Mouse (Mus musculus): ENCODE results near the gene Olfr568.

The Olfr568 gene

DNA sequence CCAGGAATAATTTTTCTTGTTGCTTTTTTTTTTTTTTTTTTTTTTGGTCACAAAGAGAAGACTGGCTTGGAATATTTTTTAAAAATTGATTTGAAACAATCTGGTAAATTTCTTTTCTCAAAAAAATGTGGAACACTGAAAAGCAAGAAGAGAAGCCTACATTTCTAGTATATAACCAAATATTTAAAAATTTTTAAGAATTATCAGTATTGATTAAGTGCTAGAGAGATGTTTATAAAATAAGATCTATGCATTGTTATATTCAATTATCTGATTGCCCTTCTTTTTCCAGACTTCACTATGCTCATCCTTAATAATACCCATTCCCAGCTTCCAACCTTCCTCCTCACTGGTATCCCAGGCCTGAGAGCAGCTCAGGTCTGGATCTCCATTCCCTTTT lies at the start of gene Olfr568:
Gene Olfr568, plus strand, starts transcription at position 301 of the 400 bp plus-strand sequence.
- DNase-seq (ENCODE audit: low spot score): no peak

DNA sequence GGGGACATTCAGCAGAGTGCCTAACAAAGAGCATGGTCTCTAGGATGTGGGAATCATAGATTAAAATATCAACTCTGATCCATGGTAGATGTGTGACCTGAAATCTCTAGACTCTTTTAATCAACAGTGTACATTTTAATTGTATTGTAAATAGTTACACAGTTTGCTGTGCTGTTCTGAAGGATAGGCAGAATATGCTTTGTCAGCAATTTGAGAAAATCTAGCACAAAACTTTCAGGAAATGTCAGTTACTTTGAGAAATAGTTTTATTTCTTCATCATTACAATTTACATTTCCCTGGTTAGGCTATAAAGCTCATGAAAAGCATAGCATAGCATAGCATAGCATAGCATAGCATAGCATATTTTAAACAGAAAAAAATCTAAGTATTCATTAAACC lies 21.1 kb upstream of the Olfr568 start:
- DNase-seq (ENCODE audit: low spot score): no peak

DNA sequence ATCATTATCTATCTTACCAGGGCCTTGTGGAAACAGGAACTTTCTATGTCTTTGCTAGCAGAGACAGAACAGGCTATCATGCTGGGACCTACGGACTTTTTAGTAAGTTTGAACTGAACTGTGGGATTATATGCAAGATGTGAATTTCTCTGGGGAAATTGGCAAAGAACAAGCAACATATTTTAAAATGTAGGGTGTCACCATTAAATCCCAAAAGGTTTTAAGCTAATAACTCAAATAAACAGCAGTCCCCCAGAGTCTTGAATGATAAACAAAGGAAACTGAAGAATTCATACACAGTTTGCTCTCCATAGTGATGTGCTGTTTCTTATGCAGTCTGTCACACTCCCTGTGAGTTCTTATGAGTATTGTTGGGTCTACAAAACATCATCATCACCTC lies 18.3 kb upstream of the Olfr568 start, which contains the start of gene Olfr566:
Gene Olfr566, minus strand, starts transcription at position 101 of the 400 bp plus-strand sequence.
- DNase-seq (ENCODE audit: low spot score): no peak

DNA sequence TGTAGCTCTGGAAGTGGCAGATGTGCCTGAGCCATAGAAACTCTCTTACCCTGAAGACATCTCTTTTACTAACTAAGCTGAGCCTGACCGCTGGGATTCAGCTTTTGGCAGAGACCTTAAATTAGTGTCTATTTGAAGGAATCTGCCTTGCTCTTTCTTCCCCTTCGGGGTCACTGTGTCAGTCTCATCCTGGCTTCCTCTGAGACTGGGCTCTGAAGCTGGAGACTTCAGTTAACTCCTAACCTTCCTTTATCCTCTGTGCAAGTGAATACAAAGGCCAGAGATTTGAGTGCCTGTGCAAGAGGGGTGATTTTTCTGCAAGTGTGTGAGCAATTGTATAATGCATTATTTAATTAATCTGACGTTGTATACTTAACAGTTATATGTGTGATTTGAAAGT lies 13.9 kb downstream of the Olfr568 start, which contains the start of gene Olfr569:
Gene Olfr569, minus strand, starts transcription at position 101 of the 400 bp plus-strand sequence.
- no peak for DNase-seq (ENCODE audit: low spot score)

DNA sequence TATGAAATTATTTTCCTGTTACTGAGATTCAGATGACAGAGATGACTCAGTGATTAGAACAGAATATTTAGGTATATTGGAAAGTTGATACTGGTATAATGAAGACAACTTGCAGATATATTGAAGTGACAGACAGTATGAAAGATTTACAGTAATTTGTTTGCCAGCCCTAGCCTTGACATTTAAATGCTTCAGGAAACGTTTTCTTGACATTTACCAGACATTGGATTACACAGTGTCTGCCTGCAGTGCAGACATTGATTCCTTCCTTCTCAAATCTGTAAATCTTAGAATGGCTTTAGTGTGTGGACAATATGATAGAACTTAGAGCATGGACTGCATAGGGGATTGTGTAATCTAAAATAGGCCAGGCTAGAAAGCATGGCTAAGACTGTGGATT lies 38.3 kb downstream of the Olfr568 start:
- DNase-seq (ENCODE audit: low spot score): no peak

DNA sequence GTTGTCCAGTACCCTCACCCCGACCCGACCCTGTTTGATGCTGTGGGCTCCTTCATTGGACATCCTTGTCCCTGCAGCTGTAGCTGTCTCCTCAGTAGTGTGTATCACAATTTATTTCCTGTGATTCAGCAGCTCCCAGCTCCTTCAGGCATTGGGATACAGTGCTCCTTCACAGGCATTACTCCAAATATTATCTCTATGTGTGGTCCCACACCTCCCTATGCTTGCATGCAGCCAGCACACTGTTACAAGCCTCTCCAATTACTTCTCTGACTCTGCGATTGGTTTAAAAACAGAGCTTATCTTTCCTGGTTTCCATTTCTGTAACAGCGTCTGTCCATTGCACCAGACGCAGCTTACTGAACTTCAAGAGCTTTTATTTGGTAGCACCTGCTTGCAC lies 39.5 kb downstream of the Olfr568 start:
- DNase-seq (ENCODE audit: low spot score): no peak

DNA sequence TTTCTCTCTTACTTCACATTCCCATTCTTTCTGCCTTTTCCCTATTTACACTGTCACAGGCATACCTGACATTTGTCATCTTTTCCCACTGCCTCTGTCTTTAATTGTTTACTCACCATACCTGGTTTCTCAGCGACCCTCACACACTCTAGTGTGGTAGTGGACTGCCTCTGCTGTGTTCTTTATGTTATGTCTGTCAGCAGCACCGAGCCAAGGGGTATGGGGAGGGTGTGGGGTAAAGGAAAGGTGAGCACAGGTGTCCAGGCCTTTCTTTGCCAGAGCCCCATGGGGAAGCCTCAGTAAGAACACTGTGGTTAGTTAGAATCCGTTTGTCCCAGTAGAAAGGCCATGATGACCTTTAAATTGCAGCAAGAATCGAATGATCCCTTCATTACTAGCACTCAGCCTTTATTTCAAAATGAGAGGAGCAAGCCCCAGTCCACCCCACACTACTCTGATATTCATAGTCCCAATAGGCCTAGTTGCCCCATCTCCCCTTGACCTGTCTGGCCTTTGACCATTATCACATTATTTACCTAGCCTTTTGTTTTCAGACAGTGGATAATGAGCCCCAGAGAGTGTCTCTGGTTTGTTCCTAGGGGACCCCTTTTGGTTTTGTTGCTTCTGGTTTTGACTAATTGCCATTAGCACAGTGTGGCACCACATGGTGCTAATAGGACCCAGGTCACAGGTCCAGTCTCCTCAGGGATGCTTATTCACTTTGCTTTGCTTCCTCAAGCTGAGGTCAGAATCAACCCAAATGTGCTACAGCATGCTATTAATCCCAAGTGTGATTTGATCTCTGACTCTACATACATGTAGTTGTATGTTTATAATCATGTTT lies 40.3 kb downstream of the Olfr568 start, which contains the start of gene Olfr571:
Gene Olfr571, minus strand, starts transcription at position 505 of the 844 bp plus-strand sequence.
- no peak for DNase-seq (ENCODE audit: low spot score)

DNA sequence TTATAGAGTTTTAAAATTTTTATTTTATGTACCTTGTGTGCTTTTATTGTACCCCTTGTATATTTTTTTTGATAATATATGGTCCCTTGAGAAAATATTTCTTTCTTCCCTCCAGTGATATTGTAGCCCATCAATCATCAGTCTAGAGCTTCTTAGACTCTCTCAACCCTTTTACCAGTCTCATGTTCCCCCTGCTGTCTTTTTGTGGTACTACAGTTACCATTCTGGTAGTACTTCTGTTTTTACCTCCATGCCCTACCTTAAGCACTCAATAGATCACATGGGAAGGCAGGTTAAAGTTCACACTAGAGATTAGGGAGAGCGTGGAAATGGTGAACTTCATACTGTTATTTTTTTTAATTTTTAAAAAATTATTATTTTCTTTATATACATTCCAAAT lies 42.7 kb downstream of the Olfr568 start:
- peak; percentile 36 for DNase-seq (ENCODE audit: low spot score)

DNA sequence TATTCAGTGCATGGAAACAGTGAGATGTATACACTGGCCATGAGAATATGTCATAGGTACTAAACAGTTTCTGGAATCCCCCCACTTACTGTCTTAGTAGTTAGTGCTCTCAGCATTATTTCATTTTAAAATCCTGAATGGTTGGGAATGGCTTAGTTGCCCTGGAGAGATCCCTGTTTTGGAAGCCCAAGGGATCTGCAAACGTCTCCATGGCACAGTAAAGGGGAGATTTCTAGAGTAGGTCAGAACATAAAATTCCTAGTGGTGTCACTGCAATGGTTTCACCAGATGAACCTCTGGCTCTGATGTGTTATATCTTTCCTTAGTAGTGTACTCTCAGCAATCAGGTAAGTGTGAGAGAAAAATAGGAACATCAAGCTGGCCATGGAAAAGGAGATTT lies 47.2 kb downstream of the Olfr568 start, which contains the start of gene Olfr572:
Gene Olfr572, plus strand, starts transcription at position 301 of the 400 bp plus-strand sequence.
- no peak for DNase-seq (ENCODE audit: low spot score)

DNA sequence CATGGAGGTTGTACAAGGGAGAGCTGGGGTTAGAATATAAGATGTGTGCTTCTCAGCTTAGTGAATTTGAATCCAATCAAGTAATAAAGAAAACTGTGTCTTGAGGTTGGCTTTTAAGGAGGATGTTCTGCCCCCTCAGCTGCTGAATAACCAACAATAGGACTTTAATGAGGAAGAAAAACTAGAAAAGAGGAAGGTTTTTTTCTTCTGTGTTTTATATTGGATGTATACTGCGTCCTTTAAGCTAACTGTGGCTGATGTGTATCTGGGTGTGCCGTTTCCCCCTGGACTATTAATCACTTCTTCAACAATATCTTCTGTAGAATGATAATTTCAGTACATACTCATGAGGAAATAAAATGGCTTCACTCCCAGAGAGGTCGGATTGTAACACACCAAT lies 50.2 kb downstream of the Olfr568 start:
- DNase-seq (ENCODE audit: low spot score): no peak

Data from yolk sac, embryonic 10.5 days (tissue).